Mouse (Mus musculus) kidney, adult 18-20 months (tissue): Measurements from ENCODE around the gene Dchs2.

Experiments
- DNase-seq: peaks from one replicate; pipeline ENCODE4 v3.0.0; 2021

The Dchs2 gene

DNA sequence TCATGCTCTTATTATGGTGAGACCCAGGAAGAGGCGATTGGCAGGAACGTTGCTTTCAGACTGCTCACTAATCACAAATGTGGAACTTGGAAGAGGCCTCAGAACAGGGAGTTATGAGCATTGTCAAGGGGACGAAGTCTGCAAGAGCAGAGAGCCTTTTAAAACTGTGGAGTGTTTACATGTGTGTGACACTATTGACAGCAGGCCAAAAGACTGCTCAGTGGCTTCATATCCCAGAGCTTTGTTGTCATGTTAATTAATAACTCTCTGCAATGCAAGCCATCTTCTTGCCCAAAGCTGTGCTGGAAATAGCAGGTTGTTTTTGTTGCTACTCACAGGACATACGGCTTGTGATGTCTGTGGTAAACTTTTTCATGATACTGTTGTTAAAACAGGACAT lies 27.9 kb downstream of the Dchs2 start:
- no peak for DNase-seq

DNA sequence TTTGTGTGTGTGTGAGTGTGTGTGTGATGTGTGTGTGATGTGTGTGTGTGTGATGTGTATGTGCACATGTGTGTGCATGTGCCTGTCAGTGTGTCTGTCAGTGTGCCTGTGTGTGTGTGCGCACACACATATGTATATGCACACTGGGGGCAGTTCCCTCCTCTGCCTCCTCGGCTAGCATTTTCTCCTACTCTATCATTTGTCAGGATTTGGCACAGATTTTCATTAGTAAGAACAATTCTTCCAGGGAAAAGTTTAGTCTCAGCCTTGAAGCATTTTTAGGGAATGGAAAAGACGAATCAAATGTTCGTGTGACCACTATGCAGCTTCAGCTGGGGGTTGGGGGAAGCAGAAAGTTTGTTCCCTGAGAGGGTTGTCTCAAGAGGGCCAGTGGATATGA lies 28.4 kb downstream of the Dchs2 start:
- no peak for DNase-seq

DNA sequence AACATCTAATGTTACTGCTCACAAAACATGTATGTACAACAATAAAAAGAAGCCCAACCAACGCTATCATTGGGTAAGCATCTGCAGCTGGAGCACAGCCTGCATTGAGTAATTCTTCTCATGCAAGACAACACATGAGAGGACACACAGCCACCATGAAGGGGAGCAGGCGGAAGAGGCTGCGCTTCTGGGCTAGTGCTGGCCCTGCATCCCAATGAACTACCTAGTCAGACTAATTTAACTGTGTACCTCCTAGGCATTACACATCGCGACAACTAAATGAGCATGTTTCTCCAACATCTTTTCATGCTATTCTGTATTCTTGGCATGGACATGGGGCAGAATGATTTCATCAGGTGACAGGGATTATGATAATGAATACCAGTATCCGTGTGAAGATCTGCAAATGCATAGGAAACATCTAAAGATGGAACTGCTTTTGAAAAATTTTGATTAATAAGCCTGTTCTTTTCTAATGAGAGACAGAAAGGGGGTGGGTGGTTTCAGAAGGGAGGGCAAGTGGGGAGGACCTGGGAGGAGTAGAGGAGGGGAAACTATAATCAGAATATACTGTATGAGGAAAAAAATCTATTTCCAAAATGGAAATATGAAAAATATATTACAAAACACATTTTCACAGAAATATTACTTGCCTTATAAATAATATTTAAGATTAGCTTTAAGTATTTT lies 33.9 kb downstream of the Dchs2 start:
- no peak for DNase-seq

DNA sequence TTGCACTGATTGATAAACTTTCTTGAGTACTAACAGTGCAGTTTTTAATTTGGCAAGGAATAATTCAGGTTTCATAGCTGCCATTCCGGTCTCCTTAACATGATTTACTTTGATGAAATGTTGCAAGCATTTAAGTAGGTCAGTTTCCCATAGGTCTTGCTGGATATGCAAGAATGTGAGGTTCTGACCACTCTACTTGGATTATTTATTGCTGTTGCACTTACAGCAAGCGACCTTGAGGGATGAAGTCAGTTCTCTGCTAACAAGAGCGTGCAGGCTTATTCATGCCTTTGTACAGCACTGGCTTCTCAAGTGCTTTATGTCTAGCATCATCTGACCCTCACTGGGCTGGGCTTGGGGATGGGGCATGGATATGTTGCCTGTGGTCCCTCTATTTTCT lies 35.9 kb downstream of the Dchs2 start:
- DNase-seq = no peak

DNA sequence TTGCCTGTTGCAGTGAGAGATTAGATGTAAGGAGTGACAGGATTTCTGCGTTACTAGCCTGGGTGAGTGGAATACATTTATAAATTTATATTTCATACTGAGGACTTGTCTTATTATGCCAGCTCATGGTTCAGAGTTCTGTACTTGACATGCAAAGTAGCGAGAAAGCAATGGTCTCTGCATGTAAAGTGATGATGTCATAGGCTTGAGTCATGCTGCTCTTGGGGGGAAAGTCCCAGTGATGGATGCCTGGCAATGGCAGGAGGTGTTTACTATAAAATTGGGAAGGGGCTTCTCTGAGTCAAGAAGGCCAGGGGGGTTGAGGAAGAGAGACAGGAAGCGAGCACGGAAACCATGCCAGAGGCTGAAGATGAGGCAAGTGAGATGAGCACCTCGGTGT lies 57.8 kb downstream of the Dchs2 start:
- DNase-seq = no peak

DNA sequence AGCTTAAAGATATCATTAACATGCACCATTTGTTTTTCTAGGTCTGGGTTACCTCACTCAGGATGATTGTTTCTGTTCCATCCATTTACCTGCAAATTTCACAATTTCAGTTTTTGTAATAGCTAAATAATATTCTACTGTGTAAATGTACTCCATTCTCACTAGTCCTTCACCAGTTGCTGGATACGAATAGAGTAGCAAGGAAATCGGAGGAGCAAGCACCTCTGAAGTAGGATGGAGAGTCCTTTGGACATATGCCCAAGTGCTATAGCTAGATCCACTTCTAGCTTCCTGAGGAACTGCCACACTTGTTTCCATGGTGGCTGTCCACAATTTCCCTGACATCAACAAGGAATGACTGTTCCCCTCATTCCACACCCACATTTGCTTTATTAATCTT lies 63.5 kb downstream of the Dchs2 start:
- no peak for DNase-seq

DNA sequence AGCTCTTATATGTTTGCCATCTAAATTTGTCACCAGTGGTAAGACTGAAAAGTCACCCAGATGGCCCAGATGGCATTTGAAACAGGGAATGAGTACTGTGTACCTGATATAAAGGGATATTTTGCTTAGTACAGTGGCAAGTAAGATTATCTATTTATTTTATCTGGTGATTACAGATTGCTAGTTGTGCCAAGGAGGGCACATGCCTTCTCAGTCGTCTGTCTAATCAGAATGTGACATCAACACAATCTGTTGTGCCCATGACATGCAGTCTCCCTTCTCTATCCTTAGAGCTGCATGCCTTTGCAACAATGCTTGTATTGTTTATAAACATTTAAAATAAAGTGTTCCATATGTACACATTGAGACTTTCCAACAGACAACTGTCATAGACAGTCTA lies 64.7 kb downstream of the Dchs2 start:
- DNase-seq = no peak

DNA sequence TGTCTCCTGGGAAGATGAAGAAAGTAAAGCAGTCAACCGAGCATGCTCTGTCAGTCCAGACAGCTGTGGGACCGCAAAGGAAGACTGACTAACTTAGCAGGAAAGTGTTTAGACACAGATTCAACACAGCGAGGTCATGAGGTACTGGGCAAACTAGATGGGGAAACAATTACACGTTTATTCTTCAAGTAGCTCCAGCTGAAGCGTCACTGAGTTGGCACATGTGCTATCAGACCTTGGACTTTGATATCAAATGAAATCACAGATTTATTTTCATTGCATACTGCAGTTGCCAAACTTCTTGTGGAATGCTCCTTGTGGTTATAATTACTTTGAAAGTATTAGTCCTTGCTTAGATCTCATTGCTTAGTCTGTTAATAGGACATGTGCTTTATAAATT lies 67.2 kb downstream of the Dchs2 start:
- no peak for DNase-seq

DNA sequence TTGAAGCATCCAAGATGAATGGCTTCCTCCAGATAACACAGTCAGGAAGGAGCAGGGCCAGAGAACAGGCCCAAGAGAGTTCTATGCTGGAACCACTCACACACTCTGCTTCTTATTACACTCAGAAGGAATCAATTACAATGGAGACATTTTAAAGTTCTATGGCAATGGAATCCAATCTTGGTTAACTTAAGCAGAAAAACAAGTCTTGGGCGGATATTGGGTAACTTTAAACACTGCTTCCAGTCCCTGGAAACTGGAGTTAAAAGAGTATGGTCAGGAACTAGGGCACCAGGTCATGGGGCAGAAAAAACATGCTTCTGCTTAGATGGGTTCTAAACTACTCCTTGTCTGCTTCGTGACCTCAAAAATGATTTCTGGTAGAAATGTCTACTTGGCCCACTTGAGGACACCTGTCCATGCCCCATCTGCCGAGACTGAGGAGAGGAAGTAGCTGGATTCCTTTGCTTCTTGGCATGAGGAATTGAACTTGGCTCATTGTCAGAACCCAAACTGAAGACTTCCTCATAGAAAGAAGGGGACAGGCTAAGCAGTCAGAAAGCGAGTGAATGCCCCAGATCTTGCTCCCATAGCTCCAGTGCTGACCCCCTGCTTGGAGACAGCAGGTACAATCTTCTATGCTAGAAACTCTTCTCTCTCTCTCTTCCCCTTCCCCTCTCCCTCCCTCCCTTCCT lies 73.7 kb downstream of the Dchs2 start:
- DNase-seq = no peak

DNA sequence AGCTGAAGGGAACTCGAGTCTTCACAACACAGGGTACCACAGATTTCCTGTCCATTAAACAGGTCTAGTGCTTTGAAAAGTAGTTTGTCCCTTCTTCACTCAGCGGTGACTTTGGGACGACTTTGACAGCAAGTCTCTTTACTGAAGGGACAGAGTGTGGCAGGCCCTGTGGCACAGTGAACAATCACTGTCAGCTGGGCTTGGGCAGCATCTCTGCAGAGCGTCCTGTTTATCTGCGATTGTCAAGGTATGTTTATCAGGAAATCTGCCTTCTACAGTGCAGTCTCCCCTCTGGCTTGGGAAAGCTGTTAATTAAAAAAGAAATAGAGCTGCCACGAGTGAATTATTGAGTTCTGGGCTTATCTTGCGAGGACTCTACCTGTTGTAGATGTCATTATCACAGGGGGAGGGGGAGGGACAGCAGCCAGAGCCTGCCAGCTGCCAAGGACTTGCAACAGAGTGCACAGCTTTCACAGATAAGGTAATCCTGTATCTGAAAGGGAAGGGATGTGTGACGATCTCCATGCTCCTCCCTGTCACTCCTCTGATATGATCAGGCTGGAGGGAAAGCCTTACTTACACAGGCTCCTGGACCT lies 77.4 kb downstream of the Dchs2 start:
- no peak for DNase-seq

DNA sequence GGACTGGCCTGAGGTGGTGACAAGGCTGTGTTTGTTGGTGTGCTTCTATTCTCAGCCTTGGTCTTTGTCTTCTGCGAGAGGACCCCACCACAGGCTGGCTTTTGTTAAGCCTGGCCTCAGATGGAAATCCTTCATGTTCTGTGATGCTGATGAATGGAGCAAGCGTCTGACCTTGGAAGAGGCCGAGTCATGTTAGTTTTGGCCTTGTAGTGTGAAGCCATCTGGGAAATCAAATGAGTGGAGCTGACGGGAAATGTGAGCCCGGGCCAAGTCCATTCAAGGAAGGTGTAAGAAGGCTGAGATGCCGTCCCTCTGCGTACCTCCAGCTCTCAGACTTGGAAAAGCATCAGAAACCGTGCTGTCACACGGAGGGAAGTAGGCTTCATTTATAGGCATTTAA lies 81.9 kb downstream of the Dchs2 start:
- DNase-seq = no peak

DNA sequence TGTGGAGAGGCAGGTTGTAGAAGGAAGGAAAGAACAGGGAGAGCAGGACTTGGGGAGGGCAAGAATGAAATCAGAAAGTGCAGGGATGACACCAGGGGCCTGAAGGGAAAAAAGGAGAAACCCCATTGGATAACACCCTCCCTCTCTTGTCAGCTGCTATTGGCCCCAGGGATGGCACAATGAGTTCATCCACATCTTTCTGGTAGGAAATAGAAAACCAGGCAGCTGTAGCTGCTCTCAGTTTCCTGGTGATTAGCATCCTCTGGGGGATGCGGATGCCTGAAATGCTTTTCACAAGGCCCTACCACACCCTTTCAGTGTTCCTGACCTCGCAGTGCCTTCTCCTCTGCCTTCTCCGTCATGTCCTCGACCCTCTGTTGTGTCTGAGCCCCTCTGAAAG lies 82.5 kb downstream of the Dchs2 start:
- DNase-seq = no peak

DNA sequence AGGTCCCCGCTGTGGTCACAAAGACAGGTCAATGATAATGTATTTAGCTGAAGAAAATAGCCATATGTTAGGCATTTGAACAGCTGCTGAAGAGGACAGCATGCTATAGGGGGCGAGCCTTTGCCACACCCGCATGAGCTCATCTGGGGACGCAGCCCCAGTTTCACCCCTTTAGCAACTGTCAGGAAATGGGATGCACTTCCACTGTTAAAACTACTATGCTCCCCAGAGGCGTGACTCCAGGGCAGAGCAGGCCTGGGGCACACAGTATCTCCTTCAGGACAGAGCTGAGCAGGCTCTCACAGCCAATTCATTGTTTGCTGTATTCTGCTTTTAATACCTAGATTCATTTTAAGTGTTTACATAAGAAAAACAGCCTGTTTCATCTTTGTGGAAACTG lies 84.2 kb downstream of the Dchs2 start:
- DNase-seq = no peak

DNA sequence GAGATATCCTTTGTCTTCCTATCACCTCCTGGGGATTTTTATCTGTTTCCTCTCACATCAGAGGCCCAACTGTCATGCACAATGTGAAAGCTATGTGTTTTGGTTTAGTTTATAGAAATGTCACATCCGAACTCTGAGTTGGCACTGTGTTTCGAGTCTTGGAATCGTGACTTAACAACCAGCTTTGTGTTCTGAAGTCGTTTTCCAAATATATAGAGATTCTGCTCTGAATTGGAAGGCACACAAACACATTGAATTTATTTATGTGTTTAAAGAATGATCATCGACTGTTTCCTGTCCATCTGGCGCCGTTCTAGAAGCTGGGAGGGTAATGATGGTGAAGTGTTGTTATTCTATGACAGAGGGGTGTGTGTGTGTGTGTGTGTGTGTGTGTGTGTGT lies 84.8 kb downstream of the Dchs2 start:
- DNase-seq = no peak

DNA sequence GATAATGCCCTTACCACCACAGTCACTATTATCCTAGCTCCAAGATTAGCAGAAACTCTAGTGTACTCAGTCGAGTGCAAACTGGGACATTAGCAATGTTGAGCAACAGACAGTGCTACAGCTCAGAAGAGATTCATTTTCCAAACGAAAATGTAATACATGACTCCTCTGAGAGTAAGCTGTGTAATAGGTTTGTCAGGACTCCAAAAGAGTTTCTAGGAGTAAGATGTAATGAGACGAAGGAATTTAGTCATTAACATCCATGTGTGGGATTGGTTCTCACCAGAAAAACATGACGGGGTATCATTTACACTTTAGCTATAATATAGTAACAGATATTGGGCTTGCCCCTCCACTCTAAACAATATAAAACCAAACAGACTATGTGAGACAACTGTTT lies 90.3 kb downstream of the Dchs2 start:
- no peak for DNase-seq

DNA sequence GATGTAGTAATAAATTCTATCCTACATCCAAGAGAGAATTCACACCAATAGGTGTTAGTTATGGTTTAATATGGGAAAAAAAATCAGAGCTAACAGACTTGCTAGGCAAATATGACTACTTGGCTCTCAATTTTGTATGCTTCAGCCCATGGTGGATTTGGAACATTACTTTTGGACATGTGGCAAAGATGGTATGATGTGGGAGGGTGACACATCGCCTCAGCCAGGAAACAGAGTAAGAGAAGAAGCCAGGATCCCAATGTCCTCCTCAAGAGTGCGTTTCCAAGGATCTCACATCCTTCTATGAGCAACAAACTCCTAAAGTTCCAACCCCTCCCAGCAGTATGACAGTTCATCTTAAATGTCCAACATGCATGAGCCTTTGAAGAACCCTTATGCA lies 92.4 kb downstream of the Dchs2 start:
- no peak for DNase-seq

DNA sequence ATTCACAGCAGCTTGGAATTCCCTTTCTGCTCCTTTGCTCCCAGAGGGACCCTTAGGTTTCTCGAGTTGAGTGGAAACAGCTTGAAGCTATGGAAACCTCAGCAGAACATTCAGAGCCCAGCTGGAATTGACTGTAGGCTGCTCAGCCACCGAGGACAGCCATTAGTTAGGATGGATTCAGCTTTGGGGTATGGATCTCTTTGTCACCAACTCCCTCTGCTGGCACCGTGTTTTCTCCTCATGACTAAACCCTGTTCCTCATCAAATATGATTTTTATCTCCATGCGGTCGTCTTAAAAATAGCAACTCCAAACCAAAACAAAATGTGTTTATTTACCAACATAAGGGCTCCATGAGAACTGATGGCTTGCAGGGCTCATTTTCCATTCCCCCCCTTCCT lies 94.4 kb downstream of the Dchs2 start:
- no peak for DNase-seq

DNA sequence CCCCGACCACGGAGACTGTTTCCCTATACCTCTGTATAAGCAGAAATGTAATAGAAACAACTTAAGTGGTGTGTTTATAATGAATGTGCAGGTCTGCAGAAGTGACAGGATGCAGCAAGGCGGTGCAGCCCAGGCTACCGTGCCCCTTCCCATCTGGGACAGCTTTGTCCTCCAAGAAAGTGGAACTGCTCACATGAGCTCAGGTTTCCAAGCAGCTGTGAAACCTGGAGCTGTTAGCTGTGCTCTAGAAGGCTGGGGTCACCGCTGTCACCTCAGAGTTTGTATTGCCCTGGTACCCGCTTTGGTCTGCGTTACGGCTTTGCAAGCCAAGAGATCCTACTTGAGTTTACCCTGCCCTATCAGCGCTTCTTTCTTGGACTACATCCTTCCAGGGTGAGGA lies 100.6 kb downstream of the Dchs2 start:
- no peak for DNase-seq

DNA sequence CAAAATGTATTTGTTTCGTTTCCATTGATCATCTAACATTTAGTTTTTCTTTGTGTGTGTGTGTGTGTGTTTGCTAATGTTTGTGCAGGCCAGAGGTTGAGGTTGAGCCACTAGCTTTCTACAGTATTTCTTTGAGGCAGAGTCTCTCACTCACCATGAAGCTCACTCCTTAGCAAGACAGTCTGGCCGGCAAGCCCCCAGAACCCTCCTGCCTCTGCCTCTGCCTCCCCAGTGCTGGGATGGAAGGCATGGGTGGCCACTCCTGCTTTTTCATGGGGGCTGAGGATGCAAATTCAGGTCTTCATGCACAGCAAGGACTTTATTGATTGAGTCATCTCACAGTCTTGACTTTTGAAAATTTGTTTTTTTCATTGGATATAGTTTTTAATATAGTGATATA lies 102.6 kb downstream of the Dchs2 start:
- no peak for DNase-seq

DNA sequence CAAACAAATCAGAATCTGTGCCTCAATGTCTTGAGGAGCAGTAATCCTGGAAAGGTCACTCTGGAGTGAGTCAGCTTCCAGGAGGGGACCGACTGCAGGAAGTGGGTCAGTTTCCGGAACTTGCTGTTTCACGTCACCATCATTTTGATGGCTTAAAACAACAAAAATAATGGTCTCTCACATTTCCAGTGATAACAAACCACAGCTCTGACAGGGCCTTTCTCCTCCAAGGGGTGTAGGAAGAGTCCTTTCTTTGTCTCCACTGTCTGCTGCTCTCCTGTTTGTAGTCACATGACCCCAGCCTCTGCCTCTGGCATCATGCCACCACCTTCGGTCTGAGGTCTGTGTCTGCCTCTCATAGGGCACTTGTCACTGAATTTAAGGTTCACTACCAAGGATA lies 106.7 kb downstream of the Dchs2 start:
- DNase-seq = no peak

DNA sequence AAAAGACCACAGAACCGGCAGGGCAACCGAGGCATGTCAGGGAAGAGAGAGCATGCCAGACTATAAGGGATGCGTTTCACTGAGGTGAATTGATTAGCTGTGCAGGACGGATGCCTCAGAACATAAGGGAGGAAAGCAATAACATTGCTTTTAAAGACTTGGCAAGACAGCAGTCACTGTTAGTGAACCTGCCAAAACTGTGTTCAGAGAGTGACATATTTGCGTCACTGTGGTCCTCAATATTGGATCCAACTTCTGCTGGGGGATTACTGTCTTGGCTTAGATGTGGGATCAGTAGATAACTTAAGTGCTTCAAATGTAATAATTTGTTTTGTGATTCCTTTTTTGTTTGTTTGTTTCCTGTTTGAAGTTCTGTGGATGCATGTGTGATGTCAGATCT lies 107.3 kb downstream of the Dchs2 start:
- DNase-seq = no peak

DNA sequence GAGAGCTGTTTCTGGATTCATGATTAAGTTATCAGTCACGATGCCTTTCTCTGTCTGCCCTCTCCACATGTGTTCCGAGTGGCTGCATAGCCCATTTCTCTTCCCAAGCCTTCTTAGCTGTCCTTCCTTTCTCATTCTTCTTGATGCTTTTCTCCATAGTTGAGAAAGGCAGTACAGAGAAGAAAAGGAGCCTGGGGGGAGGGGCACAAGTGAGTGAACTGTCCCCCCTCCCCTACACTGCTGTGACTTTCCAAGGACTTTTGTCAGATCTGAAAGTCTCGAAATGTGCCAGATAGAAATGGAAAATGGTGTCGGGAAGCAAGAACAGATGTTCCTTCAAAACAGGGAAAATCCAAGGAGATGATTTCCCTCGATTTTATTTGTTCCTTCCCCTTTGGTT lies 118.8 kb downstream of the Dchs2 start:
- DNase-seq = no peak

DNA sequence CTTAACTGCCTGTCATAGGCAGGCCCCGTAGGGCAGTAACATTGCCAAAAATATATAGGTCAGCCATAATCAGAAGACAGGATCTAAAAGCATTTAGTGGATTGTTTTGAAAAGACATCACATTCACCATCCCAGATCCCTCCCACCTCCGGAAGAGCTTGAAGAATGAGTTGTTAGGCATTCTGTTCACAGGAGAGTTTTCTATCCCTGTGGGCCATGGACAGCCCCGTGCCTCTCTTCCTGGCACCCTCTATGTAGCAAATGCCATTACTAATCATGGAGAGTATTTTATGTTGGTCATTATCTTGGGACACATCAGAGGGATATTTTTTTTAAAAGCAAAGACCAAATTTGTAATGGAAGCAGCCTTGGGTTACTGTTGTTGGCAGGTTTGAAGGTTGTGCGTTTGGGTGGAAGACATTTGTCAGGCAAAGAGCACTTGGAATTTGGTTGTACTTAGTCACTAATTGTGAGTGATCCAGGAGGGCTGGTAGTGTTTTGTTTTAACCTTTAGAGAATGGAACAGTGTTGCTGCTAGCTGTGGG lies 122.3 kb downstream of the Dchs2 start:
- DNase-seq = no peak

DNA sequence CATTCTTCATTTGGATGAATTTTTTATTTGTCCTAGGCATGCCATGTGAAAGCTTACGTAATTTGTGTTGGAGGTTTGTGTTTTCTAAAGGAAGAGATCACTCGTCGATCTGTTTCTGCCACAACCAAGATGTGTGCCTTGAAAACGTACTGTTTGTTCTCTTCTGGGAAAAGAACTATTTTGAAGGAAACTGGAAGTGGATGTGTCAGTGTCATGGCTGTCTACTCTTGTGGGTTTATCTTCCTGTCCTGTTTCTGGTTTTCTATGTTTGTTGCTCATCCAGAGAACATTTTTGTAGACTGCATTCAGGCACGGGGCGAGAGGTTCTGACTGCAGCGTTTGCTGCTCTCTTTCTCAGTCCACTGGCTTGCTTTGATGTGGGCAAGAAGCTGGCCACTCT lies 124.2 kb downstream of the Dchs2 start:
- no peak for DNase-seq

DNA sequence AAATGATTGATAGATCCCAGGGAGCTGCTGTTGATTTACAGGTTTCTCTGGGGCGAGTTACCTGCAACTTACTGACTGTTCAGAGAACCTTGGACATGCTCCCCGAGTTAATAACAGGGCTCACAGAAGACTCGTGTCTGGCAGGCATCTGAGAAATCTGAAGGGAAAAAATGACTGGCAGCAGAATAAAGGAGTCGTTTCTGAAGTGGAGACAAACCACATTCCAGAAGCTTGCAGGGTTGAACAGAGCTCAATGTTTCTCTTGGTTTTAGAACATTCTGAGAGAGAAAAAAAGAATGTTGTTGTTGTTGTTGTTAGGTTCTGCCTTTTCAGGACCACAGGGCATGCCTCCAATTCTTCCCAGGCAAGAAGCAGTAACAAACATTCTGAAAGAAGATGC lies 131.7 kb downstream of the Dchs2 start:
- DNase-seq = no peak
